Comparison of ENCODE assay signal across 20 mouse cellular contexts in the genomic region with DNA sequence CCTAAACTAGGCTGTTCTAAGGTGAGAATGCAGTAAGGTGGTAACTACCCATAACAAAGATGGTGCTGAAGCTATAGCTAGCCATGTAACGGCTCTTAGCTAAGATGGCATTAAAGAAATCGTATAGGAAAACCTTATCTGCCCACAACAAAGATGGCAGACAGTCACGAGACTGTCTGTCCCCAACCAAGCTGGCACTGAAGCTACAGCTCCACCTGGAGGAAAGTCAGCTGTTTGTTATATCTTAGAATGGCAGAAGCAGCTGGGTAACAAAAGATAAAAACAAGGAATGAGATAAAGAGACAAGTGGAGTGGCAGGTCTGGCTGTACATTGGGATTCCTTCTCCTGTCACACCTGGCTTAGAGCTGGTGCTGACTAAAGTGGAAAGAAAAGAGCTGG.
A peak's percentile ranks its signal among the peaks of the same experiment; 100 is the strongest.
DNase-seq lines count a peak whose midpoint lies in the region; ATAC-seq lines count a peak whose summit lies in the region.
"Had no signal": no experiment of that assay in that cellular context is flagged by ENCODE, and none has a peak within 500 bp of the region (broad histone marks: within the 10 kb centered on the region; RNA-seq: fewer than 3 reads in every experiment).

No protein-coding gene starts in this region.

- no peak overlapping the region for H3K27ac ChIP-seq in midbrain, embryonic 14.5 days (replicated peaks; ENCODE audit: low read depth, low read length)
- no peak overlapping the region for H3K27ac ChIP-seq in midbrain, embryonic 16.5 days (ENCODE audit: low read length)
- H3K27ac ChIP-seq: embryonic facial prominence, embryonic 10.5 days; heart, adult 2 months; hindbrain, embryonic 15.5 days had no signal

- no peak overlapping the region for H3K9ac ChIP-seq in midbrain, embryonic 14.5 days (replicated peaks; ENCODE audit: low read length)
- H3K9ac ChIP-seq in midbrain, embryonic 16.5 days (ENCODE audit: low read depth, low read length), result no peak overlapping the region
- H3K9ac ChIP-seq: hindbrain, embryonic 15.5 days had no signal

- no peaks in the 10 kb centered on the region for H3K4me1 ChIP-seq in midbrain, embryonic 14.5 days (ENCODE audit: control insufficient read depth, insufficient read depth, low read length)
- peaks cover 2% of the 10 kb centered on the region; the same call in 1 of the 2 replicates for H3K4me1 ChIP-seq in midbrain, embryonic 16.5 days (ENCODE audit: control insufficient read depth, insufficient read depth, low read length)
- H3K4me1 ChIP-seq: hindbrain, embryonic 15.5 days had no signal

- H3K27me3 ChIP-seq in midbrain, embryonic 14.5 days (ENCODE audit: control insufficient read depth, insufficient read depth, low read length), result no peaks in the 10 kb centered on the region
- H3K27me3 ChIP-seq in midbrain, embryonic 16.5 days (ENCODE audit: control insufficient read depth, insufficient read depth, low read depth, low read length), result no peaks in the 10 kb centered on the region
- H3K27me3 ChIP-seq: hindbrain, embryonic 15.5 days had no signal

- no peaks in the 10 kb centered on the region for H3K9me3 ChIP-seq in midbrain, embryonic 14.5 days (ENCODE audit: control insufficient read depth, low read length)
- H3K9me3 ChIP-seq in midbrain, embryonic 16.5 days (replicated peaks; ENCODE audit: control insufficient read depth, low read length, poor library complexity, severe bottlenecking), result no peaks in the 10 kb centered on the region
- H3K9me3 ChIP-seq: embryonic facial prominence, embryonic 10.5 days; G1E; hindbrain, embryonic 15.5 days had no signal

- no peak overlapping the region for H3K4me2 ChIP-seq in midbrain, embryonic 14.5 days (ENCODE audit: low read length)
- H3K4me2 ChIP-seq in midbrain, embryonic 16.5 days (ENCODE audit: low read length), result no peak overlapping the region
- H3K4me2 ChIP-seq: heart, embryonic 11.5 days; hindbrain, embryonic 15.5 days had no signal

- DNase-seq in midbrain, embryonic 14.5 days, result peak; percentile 12
- peak; percentile 82 for DNase-seq in ES-CJ7 (ENCODE audit: low read depth, low spot score)
- peak; percentile 74 for DNase-seq in R1 (ENCODE audit: low read depth, low spot score)
- DNase-seq in cerebellum, postnatal 10 days, result no peak
- DNase-seq in neural tube, embryonic 10.5 days (ENCODE audit: extremely low spot score, low spot score), result no peak
- DNase-seq in cerebellum, adult 9-10 months, result no peak
- DNase-seq: adrenal gland, postnatal 10 days; B cell, adult 2 months; cerebellum, adult 11-12 months; cerebellum, adult 9-11 months; gastrocnemius, postnatal 36 days; heart, adult 2 months had no signal

- ATAC-seq in midbrain, embryonic 14.5 days (ENCODE audit: low FRiP score, low TSS enrichment), result no peak
- ATAC-seq in midbrain, embryonic 16.5 days, result no peak
- ATAC-seq: CD4-positive, CD25-positive, alpha-beta regulatory T cell, adult 4 months; forebrain, embryonic 14.5 days; intestine, embryonic 16.5 days had no signal

- 89% methylated on average over 3 of the region's 3 CpGs for WGBS in midbrain, embryonic 14.5 days
- WGBS in midbrain, embryonic 16.5 days, result 88% methylated on average over 3 of the region's 3 CpGs

- H3K4me3 ChIP-seq in midbrain, embryonic 14.5 days (replicated peaks; ENCODE audit: low read depth, low read length), result no peak overlapping the region
- H3K4me3 ChIP-seq in midbrain, embryonic 16.5 days (ENCODE audit: low read depth, low read length), result no peak overlapping the region
- H3K4me3 ChIP-seq: embryonic facial prominence, embryonic 10.5 days; heart, adult 2 months; hindbrain, embryonic 15.5 days had no signal

- H3K36me3 ChIP-seq in midbrain, embryonic 14.5 days (ENCODE audit: control insufficient read depth, insufficient read depth, low read length), result no peaks in the 10 kb centered on the region
- no peaks in the 10 kb centered on the region for H3K36me3 ChIP-seq in midbrain, embryonic 16.5 days (ENCODE audit: control insufficient read depth, insufficient read depth, low read length)
- H3K36me3 ChIP-seq: embryonic facial prominence, embryonic 10.5 days; G1E; hindbrain, embryonic 15.5 days had no signal

Comparison
In these comparisons a context has a peak if more than half of its experiments do, and no peak if none do; other contexts are left out.
1. DNase-seq: peak in midbrain, embryonic 14.5 days (single experiment), ES-CJ7 (single experiment) and R1 (single experiment); none in cerebellum, postnatal 10 days (0 of 2), neural tube, embryonic 10.5 days (single experiment) and cerebellum, adult 9-10 months (single experiment).